Mouse (Mus musculus) myocyte (in vitro differentiated cells): Measurements from ENCODE around the gene Serpina9. TPM values are rescaled to one million over a fixed set of nuclear protein-coding genes. Genes with fewer than 3 reads are reported as not detected.

Experiments used
- H3K27me3 ChIP-seq: one replicate; pipeline ENCODE4 v1.6.1; 2011; ENCODE audit not compliant: control insufficient read depth, insufficient read depth, insufficient read length
- H3K36me3 ChIP-seq: one replicate; pipeline ENCODE4 v1.6.1; 2011; ENCODE audit not compliant: control insufficient read depth, insufficient read depth
- H3K4me2 ChIP-seq: one replicate; pipeline ENCODE4 v1.6.1; 2011; ENCODE audit warnings: low read depth, control low read depth
- H3K4me3 ChIP-seq: one replicate; pipeline ENCODE4 v1.5.1; 2011; ENCODE audit warnings: mild to moderate bottlenecking, control low read depth, moderate library complexity
- H3K79me2 ChIP-seq: one replicate; pipeline ENCODE4 v1.6.1; 2011; ENCODE audit not compliant: control insufficient read depth, insufficient read depth
- H3ac ChIP-seq: one replicate; pipeline ENCODE4 v1.6.1; 2011; ENCODE audit not compliant: control insufficient read depth, insufficient read length
- CEBPB ChIP-seq: IDR thresholded peaks from 2 replicates; pipeline ENCODE4 v1.6.1; 2011; ENCODE audit warnings: mild to moderate bottlenecking, moderate library complexity; ENCODE audit not compliant: poor library complexity, insufficient read depth, severe bottlenecking
- E2F4 ChIP-seq: IDR thresholded peaks from one replicate; pipeline ENCODE4 v1.6.1; 2011; ENCODE audit warnings: mild to moderate bottlenecking, control low read depth, moderate library complexity; ENCODE audit not compliant: insufficient read depth
- MAX ChIP-seq: IDR thresholded peaks from one replicate; pipeline ENCODE4 v1.6.1; 2011; ENCODE audit warnings: low read depth, mild to moderate bottlenecking, control low read depth
- MYOD1 ChIP-seq, 3 experiments: IDR thresholded peaks; one replicate each; pipeline ENCODE4 v1.6.1; 2011; ENCODE audit warnings: control low read depth in 2 of 3, low read depth in 2 of 3, mild to moderate bottlenecking in 2 of 3, moderate library complexity in 1 of 3; ENCODE audit not compliant: insufficient read length in 2 of 3, control insufficient read depth in 1 of 3
- MYOG ChIP-seq, 3 experiments: IDR thresholded peaks; one replicate each; pipeline ENCODE4 v1.6.1; 2011; ENCODE audit warnings: control low read depth in 2 of 3, low read depth in 2 of 3, mild to moderate bottlenecking in 2 of 3; ENCODE audit not compliant: insufficient read length in 2 of 3, control insufficient read depth in 1 of 3, insufficient read depth in 1 of 3
- POLR2A ChIP-seq: IDR thresholded peaks from one replicate; pipeline ENCODE4 v1.6.1; 2011; ENCODE audit warnings: low read depth, mild to moderate bottlenecking, control low read depth, moderate library complexity; ENCODE audit not compliant: insufficient read length
- POLR2AphosphoS2 ChIP-seq: IDR thresholded peaks from one replicate; pipeline ENCODE4 v1.6.1; 2011; ENCODE audit warnings: low read depth, control low read depth; ENCODE audit not compliant: insufficient read length
- REST ChIP-seq: IDR thresholded peaks from one replicate; pipeline ENCODE4 v1.6.1; 2011; ENCODE audit warnings: mild to moderate bottlenecking, control low read depth, moderate library complexity; ENCODE audit not compliant: insufficient read depth, insufficient read length
- SRF ChIP-seq: IDR thresholded peaks from one replicate; pipeline ENCODE4 v1.6.1; 2011; ENCODE audit warnings: low read depth; ENCODE audit not compliant: control insufficient read depth, insufficient read length
- TCF12 ChIP-seq: IDR thresholded peaks from one replicate; pipeline ENCODE4 v1.6.1; 2011; ENCODE audit warnings: mild to moderate bottlenecking, control low read depth; ENCODE audit not compliant: poor library complexity, insufficient read depth, severe bottlenecking
- TCF3 ChIP-seq: IDR thresholded peaks from one replicate; pipeline ENCODE4 v1.6.1; 2011; ENCODE audit warnings: low read depth, control low read depth; ENCODE audit not compliant: insufficient read length
- USF1 ChIP-seq: IDR thresholded peaks from one replicate; pipeline ENCODE4 v1.6.1; 2011; ENCODE audit warnings: low read depth, mild to moderate bottlenecking, control low read depth, moderate library complexity
- polyA plus RNA-seq: library from polyadenylated mRNA; unstranded; fragments of >200 nt; fragmentation: generic; extraction: Trizol; gene quantifications from one replicate; pipeline ENCODE4 v1.2.1, GENCODE M21; 2012; ENCODE audit warnings: missing spikeins

Gene Serpina9
- polyA plus RNA-seq, 1 experiment: 0.14 TPM

GRCm38 (mm10) chr12:104041401-104041800 lies 27.8 kb upstream of the Serpina9 start:
- TF ChIP-seq MYOD1 (IDR thresholded peaks at IDR 0.05; ENCODE audit: control insufficient read depth in 1 of 3, insufficient read length in 2 of 3, low read depth in 2 of 3) (peak in 2 of 3 experiments; percentile 33 to 62), E2F4 (no peak), TCF12 (no peak), MAX (no peak), POLR2A (peak; percentile 39), SRF (no peak), POLR2AphosphoS2 (no peak), MYOG (IDR thresholded peaks at IDR 0.05; ENCODE audit: control insufficient read depth in 1 of 3, insufficient read depth in 1 of 3, insufficient read length in 2 of 3, low read depth in 2 of 3) (peak in 2 of 3 experiments; percentile 10 to 81), TCF3 (no peak), CEBPB (peak; percentile 46; the same call in 1 of the 2 replicates), REST (no peak), USF1 (peak; percentile 32)
- no peak overlapping the region for H3K4me3 ChIP-seq
- peak overlapping the region; percentile 51 for H3K4me2 ChIP-seq
- H3K27me3 ChIP-seq: no peaks in the 10 kb centered on the region
- no peaks in the 10 kb centered on the region for H3K36me3 ChIP-seq
- H3ac ChIP-seq: no peak overlapping the region
- H3K79me2 ChIP-seq: no peaks in the 10 kb centered on the region

DNA sequence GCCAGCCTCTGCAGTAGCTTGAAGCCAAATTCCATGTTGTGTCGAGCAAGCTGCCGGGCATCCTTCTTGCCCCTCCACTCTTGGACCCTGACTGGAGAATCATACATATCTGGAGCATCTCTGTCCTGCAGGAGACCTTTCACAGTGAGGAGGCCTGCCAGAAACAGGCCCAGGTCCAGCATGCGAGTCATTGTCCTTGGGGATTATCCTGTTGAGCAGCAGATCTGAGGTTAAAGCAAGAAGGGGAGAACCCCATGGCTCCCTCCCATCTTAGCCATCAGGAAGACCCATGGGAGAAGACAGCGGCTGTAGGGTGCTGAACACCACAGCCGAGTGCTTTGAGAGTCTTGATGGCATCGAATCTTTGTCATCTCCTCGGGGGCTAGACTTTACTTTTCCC lies 24.6 kb upstream of the Serpina9 start:
- Histone ChIP-seq H3K27me3 (no peaks in the 10 kb centered on the region), H3K79me2 (no peaks in the 10 kb centered on the region), H3K36me3 (no peaks in the 10 kb centered on the region), H3K4me2 (no peak overlapping the region), H3ac (no peak overlapping the region), H3K4me3 (no peak overlapping the region)
- TF ChIP-seq MYOG (IDR thresholded peaks at IDR 0.05; ENCODE audit: control insufficient read depth in 1 of 3, insufficient read depth in 1 of 3, insufficient read length in 2 of 3, low read depth in 2 of 3): no peak
- TF ChIP-seq POLR2A: no peak
- TF ChIP-seq MYOD1 (IDR thresholded peaks at IDR 0.05; ENCODE audit: control insufficient read depth in 1 of 3, insufficient read length in 2 of 3, low read depth in 2 of 3): no peak

- no peaks in the 10 kb centered on the region for H3K79me2 ChIP-seq
- no peak for TF ChIP-seq POLR2AphosphoS2
- no peaks in the 10 kb centered on the region for H3K27me3 ChIP-seq
- H3K36me3 ChIP-seq: no peaks in the 10 kb centered on the region
- H3K4me3 ChIP-seq: no peak overlapping the region
- H3ac ChIP-seq: no peak overlapping the region
- peak overlapping the region; percentile 22 for H3K4me2 ChIP-seq
Measured at GRCm38 (mm10) chr12:104033752-104034151, 20.2 kb upstream of the Serpina9 start.

- TF ChIP-seq POLR2AphosphoS2: no peak
- TF ChIP-seq USF1: no peak
- Histone ChIP-seq H3K36me3 (no peaks in the 10 kb centered on the region), H3K79me2 (no peaks in the 10 kb centered on the region), H3K4me2 (no peak overlapping the region), H3ac (no peak overlapping the region), H3K27me3 (no peaks in the 10 kb centered on the region), H3K4me3 (no peak overlapping the region)
Measured at GRCm38 (mm10) chr12:104029986-104030385, 16.4 kb upstream of the Serpina9 start.

DNA sequence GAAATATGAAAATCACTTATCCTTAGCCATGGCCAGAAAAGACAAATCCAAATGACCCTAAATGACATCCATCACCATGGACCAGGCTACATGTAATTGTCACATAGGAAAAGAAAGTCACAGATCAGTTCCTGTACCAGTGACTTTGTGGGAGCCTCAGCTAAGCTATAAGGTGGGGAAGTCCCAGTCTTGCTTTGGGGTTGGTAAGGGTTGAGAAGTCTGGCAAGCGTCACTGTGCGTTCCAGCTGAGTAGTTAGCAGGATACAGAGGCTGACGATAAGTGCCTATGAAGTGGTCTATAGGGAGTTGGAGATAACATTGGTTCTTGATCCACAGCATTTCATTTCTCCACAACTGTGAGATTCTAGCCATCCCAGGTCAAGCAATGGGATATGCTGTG lies 1.7 kb upstream of the Serpina9 start:
- H3K79me2 ChIP-seq: no peaks in the 10 kb centered on the region
- H3K4me3 ChIP-seq: no peak overlapping the region
- H3K4me2 ChIP-seq: no peak overlapping the region
- H3ac ChIP-seq: no peak overlapping the region
- no peaks in the 10 kb centered on the region for H3K36me3 ChIP-seq
- H3K27me3 ChIP-seq: no peaks in the 10 kb centered on the region
- TF ChIP-seq USF1 (no peak), POLR2AphosphoS2 (no peak), POLR2A (no peak), TCF3 (no peak), REST (no peak), CEBPB (no peak)

DNA sequence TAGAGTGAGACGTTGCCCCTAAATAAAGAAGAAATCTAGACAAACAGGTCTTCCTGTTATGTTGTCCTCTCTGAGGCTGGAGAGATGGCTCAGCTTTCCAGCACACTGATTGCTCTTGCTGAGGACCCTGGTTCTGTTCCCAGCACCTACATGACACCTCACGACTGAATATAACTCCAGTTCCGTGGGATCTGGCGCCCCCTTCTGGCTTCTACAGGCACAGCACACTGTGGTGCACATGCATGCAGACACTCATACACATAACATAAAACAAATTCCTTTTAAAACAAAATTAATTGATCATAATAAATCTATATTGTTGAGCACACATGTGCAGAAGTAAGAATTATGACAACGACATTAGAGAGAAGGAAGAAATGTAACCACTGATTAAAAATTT lies 8.9 kb downstream of the Serpina9 start:
- H3K79me2 ChIP-seq: no peaks in the 10 kb centered on the region
- no peak overlapping the region for H3K4me2 ChIP-seq
- H3K4me3 ChIP-seq: no peak overlapping the region
- H3K27me3 ChIP-seq: no peaks in the 10 kb centered on the region
- H3ac ChIP-seq: no peak overlapping the region
- no peak for TF ChIP-seq MYOD1 (IDR thresholded peaks at IDR 0.05; ENCODE audit: control insufficient read depth in 1 of 3, insufficient read length in 2 of 3, low read depth in 2 of 3)
- no peak for TF ChIP-seq CEBPB
- TF ChIP-seq USF1: no peak
- TF ChIP-seq POLR2AphosphoS2: no peak
- TF ChIP-seq REST: no peak
- no peak for TF ChIP-seq POLR2A
- no peak for TF ChIP-seq MAX
- TF ChIP-seq E2F4: no peak
- TF ChIP-seq TCF12: no peak
- TF ChIP-seq TCF3: no peak
- TF ChIP-seq SRF: no peak
- no peak for TF ChIP-seq MYOG (IDR thresholded peaks at IDR 0.05; ENCODE audit: control insufficient read depth in 1 of 3, insufficient read depth in 1 of 3, insufficient read length in 2 of 3, low read depth in 2 of 3)
- H3K36me3 ChIP-seq: no peaks in the 10 kb centered on the region
